Mouse (Mus musculus): ENCODE measurements around the gene Tgfbr3.

Tgfbr3 gene

GRCm38 (mm10) chr5:107173483-107173882 lies 115.9 kb downstream of the Tgfbr3 start:
- no peak for DNase-seq (ENCODE audit: low read depth, low spot score)
- no peaks in the 10 kb centered on the region for H3K27me3 ChIP-seq (ENCODE audit: control insufficient read depth, insufficient read depth, low read length, poor library complexity, severe bottlenecking)

GRCm38 (mm10) chr5:107171861-107172260 lies 117.6 kb downstream of the Tgfbr3 start:
- DNase-seq (ENCODE audit: low read depth, low spot score): no peak
- no peaks in the 10 kb centered on the region for H3K36me3 ChIP-seq (ENCODE audit: control insufficient read depth, insufficient read depth, low read length, poor library complexity, severe bottlenecking)
- no peaks in the 10 kb centered on the region for H3K27me3 ChIP-seq (ENCODE audit: control insufficient read depth, insufficient read depth, low read length, poor library complexity, severe bottlenecking)

More at GRCm38 (mm10) chr5:107173483-107173882, 115.9 kb downstream of the Tgfbr3 start:
- H3K36me3 ChIP-seq (ENCODE audit: control insufficient read depth, insufficient read depth, low read length, poor library complexity, severe bottlenecking): no peaks in the 10 kb centered on the region

GRCm38 (mm10) chr5:107169796-107170195 lies 119.6 kb downstream of the Tgfbr3 start:
- DNase-seq (ENCODE audit: low read depth, low spot score): no peak

GRCm38 (mm10) chr5:107167872-107168300 lies 121.5 kb downstream of the Tgfbr3 start:
- H3K36me3 ChIP-seq (ENCODE audit: control insufficient read depth, insufficient read depth, low read length, poor library complexity, severe bottlenecking): no peaks in the 10 kb centered on the region
- no peaks in the 10 kb centered on the region for H3K27me3 ChIP-seq (ENCODE audit: control insufficient read depth, insufficient read depth, low read length, poor library complexity, severe bottlenecking)
- DNase-seq (ENCODE audit: low read depth, low spot score): no peak

More at GRCm38 (mm10) chr5:107169796-107170195, 119.6 kb downstream of the Tgfbr3 start:
- Histone ChIP-seq H3K27me3 (ENCODE audit: control insufficient read depth, insufficient read depth, low read length, poor library complexity, severe bottlenecking) (no peaks in the 10 kb centered on the region), H3K36me3 (ENCODE audit: control insufficient read depth, insufficient read depth, low read length, poor library complexity, severe bottlenecking) (no peaks in the 10 kb centered on the region)

DNA sequence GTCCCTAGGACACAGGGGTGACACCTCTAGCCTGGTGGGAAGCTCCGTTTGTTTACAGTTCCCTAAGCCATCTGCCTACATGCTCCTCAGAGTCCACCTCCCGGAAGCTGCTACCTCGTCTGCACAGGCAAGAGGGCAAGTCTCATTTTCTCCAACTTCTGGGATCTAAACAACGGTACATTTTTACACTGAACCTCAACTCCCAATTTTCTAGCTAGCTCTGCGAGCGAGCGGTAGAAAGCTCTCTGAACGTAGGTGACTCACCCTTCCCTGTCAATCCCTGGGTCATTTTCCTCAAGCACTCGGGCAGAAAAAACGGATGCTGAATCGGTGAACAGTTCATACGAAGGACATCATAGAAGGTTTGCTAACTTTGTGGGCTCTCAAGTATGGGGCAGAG lies 122.1 kb downstream of the Tgfbr3 start:
- Histone ChIP-seq H3K36me3 (ENCODE audit: control insufficient read depth, insufficient read depth, low read length, poor library complexity, severe bottlenecking) (no peaks in the 10 kb centered on the region), H3K27me3 (ENCODE audit: control insufficient read depth, insufficient read depth, low read length, poor library complexity, severe bottlenecking) (no peaks in the 10 kb centered on the region)
- DNase-seq (ENCODE audit: low read depth, low spot score): no peak

DNA sequence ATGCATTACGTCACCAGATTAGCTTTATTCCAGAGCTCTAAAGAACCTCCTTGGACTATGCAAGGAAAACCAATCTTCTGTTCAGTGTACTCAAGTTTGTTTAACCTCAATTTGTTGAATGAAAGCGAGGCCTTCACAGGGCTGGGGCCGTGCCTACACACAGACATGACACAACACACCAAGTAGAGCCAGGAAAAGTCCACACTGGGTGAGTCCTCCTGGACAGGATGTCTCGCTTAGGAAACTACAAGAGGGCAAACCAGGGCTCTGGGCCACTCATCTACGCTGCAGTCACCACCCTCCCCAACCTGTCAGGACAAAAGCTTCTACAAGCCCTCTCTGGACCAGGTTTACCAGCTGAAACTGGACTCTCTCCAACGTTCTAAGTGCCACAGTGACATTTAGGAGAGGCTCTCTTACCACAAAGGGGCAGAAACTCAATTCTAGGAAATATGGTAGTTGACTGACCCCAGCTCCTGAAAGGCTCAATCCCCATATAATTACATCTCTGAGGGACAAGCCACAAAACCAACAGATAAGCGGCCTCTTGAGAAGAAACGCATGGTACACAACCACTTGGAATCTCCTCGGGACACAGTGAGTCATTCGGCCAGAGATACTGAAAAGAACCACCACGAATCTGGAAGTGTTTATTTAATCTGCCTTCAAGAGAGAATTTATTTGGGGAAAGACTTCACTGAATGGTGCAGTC lies 122.6 kb downstream of the Tgfbr3 start:
- no peaks in the 10 kb centered on the region for H3K27me3 ChIP-seq (ENCODE audit: control insufficient read depth, insufficient read depth, low read length, poor library complexity, severe bottlenecking)
- H3K36me3 ChIP-seq (ENCODE audit: control insufficient read depth, insufficient read depth, low read length, poor library complexity, severe bottlenecking): no peaks in the 10 kb centered on the region
- no peak for DNase-seq (ENCODE audit: low read depth, low spot score)

DNA sequence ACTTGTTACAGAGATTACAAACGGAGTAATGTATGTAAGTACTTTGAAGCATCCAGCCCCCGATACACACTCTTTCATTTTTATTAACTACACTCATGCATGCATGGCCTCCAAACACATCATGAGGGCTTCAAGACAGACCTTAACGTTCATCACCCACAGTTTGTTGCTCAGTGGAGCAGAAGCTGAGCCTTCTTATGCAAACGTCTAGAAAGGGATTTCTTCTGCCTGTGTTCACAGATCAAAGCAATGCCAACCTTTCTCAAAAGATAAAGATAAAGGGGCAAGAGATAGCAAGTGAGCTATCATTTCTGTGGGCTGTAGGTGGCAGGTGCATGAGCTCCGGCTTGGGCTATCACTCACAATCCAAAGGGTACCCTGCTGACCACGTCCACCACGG lies 123.7 kb downstream of the Tgfbr3 start:
- H3K27me3 ChIP-seq (ENCODE audit: control insufficient read depth, insufficient read depth, low read length, poor library complexity, severe bottlenecking): no peaks in the 10 kb centered on the region
- H3K36me3 ChIP-seq (ENCODE audit: control insufficient read depth, insufficient read depth, low read length, poor library complexity, severe bottlenecking): no peaks in the 10 kb centered on the region
- no peak for DNase-seq (ENCODE audit: low read depth, low spot score)

DNA sequence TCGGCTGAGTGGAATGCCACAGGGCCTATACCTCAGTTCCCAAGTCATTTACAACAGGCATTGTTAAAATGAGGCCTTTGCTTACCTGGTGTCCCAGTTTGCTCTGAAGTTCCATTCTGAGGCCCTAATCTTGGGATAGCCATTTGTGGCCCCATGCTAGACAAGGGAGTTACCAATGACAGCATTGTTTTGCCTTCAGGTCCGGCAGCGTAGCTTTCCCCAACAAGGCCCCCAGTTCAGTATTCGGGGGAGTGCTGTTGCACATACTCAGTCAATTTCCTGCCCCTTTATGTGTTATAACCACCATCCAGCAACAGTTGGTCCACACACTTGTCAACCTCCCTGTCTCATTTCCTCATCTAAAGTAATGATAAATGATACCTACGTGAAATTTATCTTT lies 124.2 kb downstream of the Tgfbr3 start:
- Histone ChIP-seq H3K27me3 (ENCODE audit: control insufficient read depth, insufficient read depth, low read length, poor library complexity, severe bottlenecking) (no peaks in the 10 kb centered on the region), H3K36me3 (ENCODE audit: control insufficient read depth, insufficient read depth, low read length, poor library complexity, severe bottlenecking) (no peaks in the 10 kb centered on the region)
- no peak for DNase-seq (ENCODE audit: low read depth, low spot score)

DNA sequence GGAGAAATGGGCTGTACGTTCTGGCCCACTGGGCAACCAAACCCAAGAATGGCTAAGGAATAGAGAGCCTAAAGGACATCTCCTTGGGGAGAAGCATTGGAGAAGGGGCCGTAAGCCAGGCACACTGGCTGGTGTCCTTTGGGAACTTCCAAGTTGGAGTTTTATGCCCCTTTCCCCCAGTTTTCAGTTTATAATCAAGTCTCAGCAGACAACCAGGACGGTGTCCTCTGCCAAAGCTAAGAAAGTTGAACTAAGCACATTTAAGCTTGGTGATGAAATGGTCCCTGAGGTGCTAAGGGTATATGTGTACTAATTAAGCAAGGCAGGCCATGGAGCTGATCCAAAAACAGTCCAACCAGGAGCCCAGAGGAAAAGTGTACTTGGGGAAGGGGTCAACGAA lies 124.6 kb downstream of the Tgfbr3 start:
- H3K36me3 ChIP-seq (ENCODE audit: control insufficient read depth, insufficient read depth, low read length, poor library complexity, severe bottlenecking): no peaks in the 10 kb centered on the region
- no peaks in the 10 kb centered on the region for H3K27me3 ChIP-seq (ENCODE audit: control insufficient read depth, insufficient read depth, low read length, poor library complexity, severe bottlenecking)
- DNase-seq (ENCODE audit: low read depth, low spot score): no peak

DNA sequence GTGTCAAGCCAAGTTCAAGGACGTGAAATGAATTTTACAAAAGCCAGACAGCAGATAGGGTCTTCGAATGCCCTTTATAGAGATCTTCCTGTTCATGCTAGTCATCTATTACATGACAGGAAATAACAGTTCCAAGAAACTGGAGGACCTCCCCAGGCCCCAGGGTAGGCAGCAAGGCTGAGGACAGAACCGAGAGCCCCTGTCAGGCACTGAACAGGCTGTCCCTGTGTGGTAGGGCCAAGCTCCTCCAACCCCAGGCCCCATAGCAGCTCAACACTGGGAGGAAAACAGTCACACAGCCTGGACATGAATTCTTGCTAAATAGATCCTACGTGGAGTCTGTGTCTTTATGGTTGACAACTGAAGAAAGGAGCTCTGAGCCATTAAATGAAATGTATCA lies 125.3 kb downstream of the Tgfbr3 start:
- no peak for DNase-seq (ENCODE audit: low read depth, low spot score)
- no peaks in the 10 kb centered on the region for H3K36me3 ChIP-seq (ENCODE audit: control insufficient read depth, insufficient read depth, low read length, poor library complexity, severe bottlenecking)
- H3K27me3 ChIP-seq (ENCODE audit: control insufficient read depth, insufficient read depth, low read length, poor library complexity, severe bottlenecking): no peaks in the 10 kb centered on the region

DNA sequence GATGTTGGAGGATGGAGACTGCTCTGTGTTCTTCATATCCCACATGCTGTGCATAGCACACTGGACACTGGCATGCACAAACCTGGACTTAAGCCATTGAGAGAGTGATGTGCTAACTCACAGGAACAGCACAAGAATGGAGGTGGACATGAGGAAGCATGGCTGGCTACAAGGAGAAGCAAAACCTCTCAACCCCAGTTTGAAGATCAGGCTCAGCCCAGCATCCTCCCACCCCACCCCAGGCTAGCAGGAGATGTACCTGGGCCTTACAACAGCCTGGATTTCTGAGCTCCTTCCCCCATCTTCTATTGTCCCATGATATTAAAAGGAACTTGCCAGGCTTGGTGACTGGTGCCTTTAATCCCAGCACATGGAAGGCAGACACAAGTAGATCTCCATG lies 126.1 kb downstream of the Tgfbr3 start:
- Histone ChIP-seq H3K27me3 (ENCODE audit: control insufficient read depth, insufficient read depth, low read length, poor library complexity, severe bottlenecking) (no peaks in the 10 kb centered on the region), H3K36me3 (ENCODE audit: control insufficient read depth, insufficient read depth, low read length, poor library complexity, severe bottlenecking) (no peaks in the 10 kb centered on the region)
- DNase-seq (ENCODE audit: low read depth, low spot score): no peak

DNA sequence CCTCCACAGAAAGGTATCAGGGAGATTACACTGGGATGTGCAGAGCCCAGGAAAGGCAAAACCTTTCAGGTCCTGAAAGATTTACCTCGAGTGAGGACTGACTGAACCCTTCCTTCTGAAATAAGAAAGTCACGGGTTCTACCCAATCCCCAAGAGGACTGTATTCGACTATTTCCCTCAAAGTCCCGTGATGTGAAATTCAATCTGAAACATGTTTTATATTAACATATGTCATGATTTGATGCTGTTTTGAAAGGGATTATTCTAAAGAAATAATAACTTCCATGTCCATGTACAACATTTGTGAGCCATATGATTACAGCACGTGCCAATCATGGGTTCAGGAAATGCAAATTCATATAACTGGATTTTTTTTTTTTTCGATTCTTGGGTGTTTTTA lies 126.6 kb downstream of the Tgfbr3 start:
- Histone ChIP-seq H3K36me3 (ENCODE audit: control insufficient read depth, insufficient read depth, low read length, poor library complexity, severe bottlenecking) (no peaks in the 10 kb centered on the region), H3K27me3 (ENCODE audit: control insufficient read depth, insufficient read depth, low read length, poor library complexity, severe bottlenecking) (no peaks in the 10 kb centered on the region)
- no peak for DNase-seq (ENCODE audit: low read depth, low spot score)

GRCm38 (mm10) chr5:107162319-107162718 lies 127.1 kb downstream of the Tgfbr3 start:
- no peaks in the 10 kb centered on the region for H3K27me3 ChIP-seq (ENCODE audit: control insufficient read depth, insufficient read depth, low read length, poor library complexity, severe bottlenecking)
- no peak for DNase-seq (ENCODE audit: low read depth, low spot score)

DNA sequence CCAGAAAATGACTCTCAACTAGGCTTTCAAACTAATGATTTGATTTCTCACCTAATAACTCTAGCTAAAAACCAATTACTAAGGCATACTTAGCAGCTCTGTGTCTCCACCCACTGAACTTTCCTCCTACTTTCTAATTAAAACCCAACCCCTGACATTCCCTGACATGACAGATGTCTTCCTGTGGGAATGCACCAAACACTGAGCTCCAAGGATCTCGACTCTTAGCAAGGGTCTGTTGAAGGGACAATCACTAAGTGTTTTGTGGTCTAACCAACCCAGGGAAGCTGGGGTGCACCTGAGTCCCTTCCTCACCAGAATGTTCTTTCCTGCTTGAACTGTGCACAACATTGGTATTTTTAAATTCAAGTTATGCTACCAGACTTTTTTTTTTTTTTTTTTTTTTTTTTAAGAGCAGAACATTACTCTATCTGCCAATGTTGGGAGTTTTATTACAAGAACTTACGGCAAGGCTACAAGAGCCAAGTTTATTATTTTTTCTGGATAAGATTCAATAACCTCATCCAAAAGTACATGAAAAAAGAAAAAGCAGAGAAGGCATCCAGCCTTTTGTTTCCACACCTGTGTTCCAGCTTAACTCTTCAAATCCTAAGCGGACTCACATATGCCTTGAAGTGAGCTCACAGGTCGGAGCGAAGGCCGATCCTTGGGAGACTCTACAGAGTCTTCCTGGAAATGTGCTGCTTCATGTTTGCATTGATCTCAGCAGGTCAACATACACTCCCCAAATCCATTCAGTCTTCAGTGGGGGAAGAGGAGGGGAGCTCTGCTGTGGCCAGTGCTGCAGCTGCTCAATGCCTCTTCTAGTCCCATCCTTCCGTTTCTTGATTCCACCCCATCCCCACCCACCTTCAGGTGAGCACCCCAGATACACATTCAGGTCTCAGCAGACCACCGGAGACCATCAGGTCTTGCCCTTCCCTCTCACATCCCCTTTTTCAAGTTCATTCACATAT lies 129.2 kb downstream of the Tgfbr3 start:
- DNase-seq (ENCODE audit: low read depth, low spot score): no peak
- Histone ChIP-seq H3K36me3 (ENCODE audit: control insufficient read depth, insufficient read depth, low read length, poor library complexity, severe bottlenecking) (no peaks in the 10 kb centered on the region), H3K27me3 (ENCODE audit: control insufficient read depth, insufficient read depth, low read length, poor library complexity, severe bottlenecking) (no peaks in the 10 kb centered on the region)

More at GRCm38 (mm10) chr5:107162319-107162718, 127.1 kb downstream of the Tgfbr3 start:
- H3K36me3 ChIP-seq (ENCODE audit: control insufficient read depth, insufficient read depth, low read length, poor library complexity, severe bottlenecking): no peaks in the 10 kb centered on the region

DNA sequence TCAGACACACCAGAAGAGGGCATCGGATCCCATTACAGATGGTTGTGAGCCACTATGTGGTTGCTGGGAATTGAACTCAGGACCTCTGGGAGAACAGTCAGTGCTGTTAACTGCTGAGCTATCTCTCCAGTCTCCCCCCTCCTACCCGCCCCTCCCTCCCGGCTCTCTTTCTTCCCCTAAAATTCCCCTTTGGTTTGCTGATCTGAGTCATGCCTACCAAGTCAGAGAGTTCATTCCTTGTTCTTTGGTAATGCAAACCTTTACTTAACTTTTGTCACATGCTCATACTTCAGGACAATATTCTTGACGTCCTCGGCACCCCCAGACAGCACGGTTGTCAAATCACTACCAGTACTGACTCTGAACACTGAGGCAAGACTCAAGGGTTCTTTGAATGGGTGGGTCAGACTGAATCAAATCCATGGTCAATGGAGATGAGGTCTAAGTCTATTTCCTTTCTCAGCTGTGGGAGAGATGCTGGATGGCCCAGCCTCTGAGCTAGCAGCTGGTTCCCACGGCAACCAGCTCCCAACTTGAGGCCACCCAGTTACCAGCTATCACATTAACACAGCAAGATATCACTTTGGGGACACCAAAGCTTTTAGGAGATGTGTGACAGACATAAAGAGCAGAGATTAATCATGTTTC lies 130.8 kb downstream of the Tgfbr3 start:
- DNase-seq (ENCODE audit: low read depth, low spot score): no peak

More for the DNA sequence above, 130.8 kb downstream of the Tgfbr3 start:
- Histone ChIP-seq H3K36me3 (ENCODE audit: control insufficient read depth, insufficient read depth, low read length, poor library complexity, severe bottlenecking) (no peaks in the 10 kb centered on the region), H3K27me3 (ENCODE audit: control insufficient read depth, insufficient read depth, low read length, poor library complexity, severe bottlenecking) (no peaks in the 10 kb centered on the region)
